Mouse (Mus musculus): Measurements from ENCODE around the gene Arl4a. TPM values are rescaled to one million over a fixed set of nuclear protein-coding genes. Genes with fewer than 3 reads are reported as not detected.

Arl4a gene
- polyA plus RNA-seq, 1 experiment from 2014 or later, result 55.8 TPM

Other genes starting within 250 kb of the Arl4a start
- gene Scin, start 96.2 kb upstream of the Arl4a start, polyA plus RNA-seq (2015; fragmentation: Nextera tagmentation; extraction: Ambion mirVana), result 10.0 and 12.3 TPM in 2 replicates
- gene Lsmem1, start 161.5 kb upstream of the Arl4a start, polyA plus RNA-seq (2015; fragmentation: Nextera tagmentation; extraction: Ambion mirVana), result 0.67 and 1.3 TPM in 2 replicates
- gene Ifrd1, start 210.5 kb upstream of the Arl4a start, polyA plus RNA-seq (2015; fragmentation: Nextera tagmentation; extraction: Ambion mirVana), result 109 and 118 TPM in 2 replicates

Measured in limb, embryonic 13.5 days (tissue).